Mouse (Mus musculus) adipocyte (in vitro differentiated cells): ENCODE results near the gene Abca12.

ENCODE experiments used
- DNase-seq: peaks from one replicate; pipeline ENCODE4 v3.0.0-alpha.2; 2016; ENCODE audit warnings: low spot score

Gene Abca12

DNA sequence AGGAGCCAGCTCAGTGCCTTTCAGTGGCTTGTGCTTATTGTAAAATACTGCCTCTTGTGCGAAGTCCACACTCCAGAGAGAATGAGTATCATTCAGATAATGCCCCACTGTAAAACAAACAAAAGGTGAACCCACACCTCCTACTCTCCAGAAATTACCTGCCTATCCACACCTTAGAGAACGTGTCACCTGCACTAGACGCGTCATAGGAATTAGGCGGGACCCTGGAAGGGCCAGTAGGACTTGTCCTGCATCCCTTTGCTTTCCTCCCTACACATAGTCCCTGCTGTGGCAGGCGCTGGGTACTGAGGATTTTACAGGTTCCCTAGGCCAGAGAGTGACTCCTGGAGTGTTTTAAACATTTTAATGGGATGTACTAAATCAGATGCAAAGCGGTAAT is at the start of gene Abca12:
Gene Abca12 (minus strand): TSS at position 101 of the 400 bp plus-strand sequence.
- DNase-seq = no peak

DNA sequence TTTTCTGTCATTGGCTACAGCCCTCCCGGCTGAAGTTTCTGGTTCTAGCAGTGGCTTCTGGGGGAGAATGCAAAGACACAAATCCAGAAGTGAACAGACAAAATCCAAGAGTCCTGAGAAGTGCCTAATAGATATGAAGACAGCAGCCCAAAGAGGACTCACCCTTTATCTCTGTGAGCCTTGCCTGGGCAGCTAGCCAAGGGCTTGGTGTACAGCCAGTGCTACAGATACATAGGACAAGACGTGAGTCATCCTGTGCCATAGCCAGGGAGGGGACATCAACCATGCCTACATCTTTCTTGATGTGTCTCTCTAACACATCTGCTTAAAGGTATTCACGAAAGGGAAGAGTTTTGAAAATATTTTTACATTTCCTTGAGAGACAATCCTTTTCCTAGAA is 43.3 kb upstream of the Abca12 start:
- peak; percentile 11 for DNase-seq

DNA sequence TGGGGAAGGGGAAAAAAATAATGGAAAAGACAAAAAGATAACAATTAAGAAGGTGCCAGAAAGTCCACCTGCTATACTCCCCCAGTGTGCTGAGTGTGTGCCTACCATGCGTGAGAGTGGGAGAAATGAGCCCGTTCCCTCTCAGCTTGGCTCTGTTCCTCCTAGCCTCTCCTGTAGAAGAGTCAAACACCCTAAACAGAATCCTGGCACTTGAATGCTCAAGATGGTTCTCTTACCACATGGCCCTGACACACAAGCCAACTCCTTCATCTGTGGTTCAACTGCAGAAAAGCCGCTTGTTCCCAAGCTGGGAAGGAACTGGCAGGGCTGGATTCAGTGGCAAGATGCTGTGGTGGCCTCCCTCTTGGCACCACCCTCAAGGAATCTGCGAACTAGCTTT is 32.7 kb upstream of the Abca12 start:
- no peak for DNase-seq

DNA sequence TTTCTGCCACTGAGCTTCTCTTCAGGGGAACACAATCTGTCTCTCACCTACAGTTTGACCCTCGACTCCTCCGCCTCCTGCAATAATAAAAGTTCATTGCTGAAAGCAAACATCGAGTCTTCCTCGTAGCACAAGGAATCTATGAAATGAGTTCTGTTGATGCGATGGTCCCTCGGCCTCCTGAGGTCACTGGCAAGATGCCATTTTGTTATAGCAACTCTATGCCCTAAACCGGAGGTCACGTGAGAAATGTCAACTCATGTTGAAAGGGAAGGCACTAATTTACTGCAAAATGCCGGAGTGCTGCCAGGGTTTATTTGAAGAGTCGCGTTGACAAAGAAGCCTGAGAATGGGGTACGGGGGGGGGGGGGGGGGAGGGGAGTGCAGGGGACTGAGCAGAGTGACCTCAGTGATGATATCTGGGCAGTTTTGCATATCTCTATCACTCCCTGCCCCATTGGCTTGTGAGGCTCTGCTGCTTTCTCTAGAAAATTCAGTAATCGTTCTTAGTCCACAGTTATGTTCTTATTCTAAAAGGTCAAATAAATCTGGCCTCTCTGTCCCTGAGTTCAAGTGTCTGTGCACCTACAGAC is 7.1 kb upstream of the Abca12 start:
- no peak for DNase-seq

DNA sequence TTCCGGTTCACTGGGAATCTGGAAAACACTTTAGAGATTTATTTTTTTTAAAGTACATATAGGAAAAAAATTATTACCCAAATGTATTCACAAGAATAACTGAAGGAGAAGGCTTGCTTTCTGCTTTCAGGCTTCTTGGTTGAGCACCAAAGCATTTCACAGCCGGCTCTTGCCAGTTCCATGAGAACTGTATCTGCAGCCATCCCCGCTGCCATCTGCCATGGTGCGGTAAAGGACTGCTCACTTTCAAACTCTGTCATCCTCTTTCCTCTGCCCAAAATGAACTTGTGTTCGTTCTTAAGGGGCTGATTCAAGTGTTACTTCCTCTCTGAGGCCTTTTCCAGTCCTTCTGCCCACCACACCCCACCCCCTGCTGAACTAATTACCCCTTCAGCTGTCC is 3.8 kb upstream of the Abca12 start:
- DNase-seq = no peak

DNA sequence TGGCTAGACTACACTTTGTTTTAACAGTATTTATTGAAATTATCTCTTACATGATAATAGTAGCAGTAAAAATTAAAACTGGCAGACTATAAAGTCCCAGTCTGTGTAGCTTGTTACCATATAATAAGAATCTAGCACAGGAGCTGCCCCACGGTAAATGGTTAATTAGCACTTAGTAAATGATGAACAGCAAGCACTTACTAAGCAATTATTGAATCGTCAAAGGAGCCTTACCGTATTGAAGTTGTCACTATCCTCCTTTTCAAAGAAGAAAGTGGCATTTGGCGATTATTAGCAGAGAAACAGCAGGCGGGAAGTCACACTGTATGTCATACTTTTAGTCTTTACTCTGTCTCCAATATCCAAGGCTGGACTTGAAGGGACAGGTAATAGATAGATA is 3.2 kb upstream of the Abca12 start:
- DNase-seq = no peak

DNA sequence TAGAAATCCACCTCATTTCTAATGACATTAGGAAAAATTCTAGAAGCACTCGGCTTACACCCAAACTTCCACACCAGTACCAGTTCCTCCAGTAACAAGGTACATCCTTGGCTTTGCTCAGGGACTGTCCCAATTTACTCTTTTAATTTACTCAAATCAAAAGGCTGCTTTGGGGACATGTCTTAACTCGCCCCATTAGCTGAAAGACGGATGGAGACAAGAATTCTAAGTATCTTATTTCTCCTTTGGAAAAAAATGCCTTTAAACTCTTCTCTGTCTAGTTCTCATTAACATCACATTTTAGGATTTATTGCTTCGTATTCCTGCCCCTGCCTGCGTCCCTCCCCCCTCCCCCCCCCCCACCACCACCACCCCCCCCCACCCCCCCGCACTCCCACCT is 626 bp downstream of the Abca12 start:
- no peak for DNase-seq

DNA sequence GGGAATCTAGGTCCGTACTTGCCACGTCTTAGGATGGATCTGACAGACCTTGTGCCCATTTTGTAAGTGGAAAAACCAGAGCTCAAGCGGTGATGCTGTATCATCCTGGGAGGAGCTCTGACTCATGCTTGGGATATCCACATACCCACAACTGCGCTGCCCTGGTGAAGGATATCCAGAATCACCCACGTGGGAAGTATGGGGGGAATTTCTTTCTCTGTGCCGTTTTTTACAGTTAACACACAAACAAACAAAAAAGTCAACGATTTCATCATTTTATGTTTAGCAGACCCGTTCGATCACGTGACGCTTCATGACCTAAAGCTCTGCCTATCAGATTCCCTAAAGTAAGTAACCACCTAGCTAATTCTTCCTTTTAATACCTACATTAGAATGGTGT is 1.6 kb downstream of the Abca12 start:
- peak; percentile 3 for DNase-seq

DNA sequence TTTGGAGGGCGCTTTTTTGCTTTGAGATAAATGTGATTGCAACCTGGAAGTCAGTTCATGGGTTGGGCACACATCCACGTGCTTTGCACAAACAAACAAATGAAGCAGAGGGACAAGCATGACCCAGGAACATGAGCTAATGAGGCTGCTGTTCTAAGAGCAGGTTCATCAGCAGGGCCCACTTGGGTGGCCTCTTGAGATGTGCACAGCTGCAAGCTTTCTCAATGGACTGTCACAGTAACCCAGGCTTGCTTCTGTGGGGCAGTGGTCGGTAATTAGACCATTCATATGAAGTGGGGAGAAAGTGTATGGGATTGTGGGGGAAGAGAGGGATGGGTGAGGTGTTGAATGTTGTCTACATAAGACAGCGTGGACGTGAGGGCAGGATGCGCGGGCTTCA is 7.0 kb downstream of the Abca12 start:
- DNase-seq = no peak

DNA sequence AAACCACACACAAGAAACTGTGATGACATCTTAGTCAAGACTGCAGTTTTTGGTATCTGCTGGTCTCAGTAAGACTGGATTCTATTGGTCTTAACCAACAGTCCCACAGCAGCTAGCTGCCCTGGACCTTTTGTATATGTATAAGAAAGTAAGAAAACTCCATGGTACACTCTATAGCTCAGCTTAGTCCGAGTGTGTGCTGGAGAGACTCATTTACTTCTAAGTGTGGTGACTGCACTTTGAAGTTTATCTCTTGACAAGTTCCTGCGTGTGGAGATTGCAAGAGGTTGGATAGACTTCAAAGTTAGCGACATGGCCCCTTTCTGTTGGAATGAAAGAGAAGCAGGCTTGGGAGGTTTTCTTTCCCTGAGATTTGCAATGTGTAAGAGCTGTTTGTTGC is 17.1 kb downstream of the Abca12 start:
- DNase-seq = no peak

DNA sequence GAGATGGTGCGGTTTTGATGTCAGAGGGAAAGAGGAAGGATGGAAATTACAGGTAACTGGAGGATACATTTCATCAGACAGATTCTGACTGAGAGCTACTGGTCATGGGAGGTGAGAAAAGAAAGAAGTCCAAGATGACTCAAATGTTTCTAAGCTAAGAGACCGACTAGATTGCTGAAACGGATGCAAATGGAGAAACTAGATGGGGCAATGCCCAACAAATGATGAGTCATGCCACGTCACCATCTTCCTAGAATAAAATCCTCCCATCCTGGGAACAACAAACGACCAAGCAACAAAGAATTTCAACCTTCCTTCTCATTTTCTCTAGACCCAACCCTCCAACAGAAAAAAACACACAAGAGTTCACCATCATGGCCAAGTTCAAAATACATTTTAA is 18.6 kb downstream of the Abca12 start:
- peak; percentile 4 for DNase-seq

DNA sequence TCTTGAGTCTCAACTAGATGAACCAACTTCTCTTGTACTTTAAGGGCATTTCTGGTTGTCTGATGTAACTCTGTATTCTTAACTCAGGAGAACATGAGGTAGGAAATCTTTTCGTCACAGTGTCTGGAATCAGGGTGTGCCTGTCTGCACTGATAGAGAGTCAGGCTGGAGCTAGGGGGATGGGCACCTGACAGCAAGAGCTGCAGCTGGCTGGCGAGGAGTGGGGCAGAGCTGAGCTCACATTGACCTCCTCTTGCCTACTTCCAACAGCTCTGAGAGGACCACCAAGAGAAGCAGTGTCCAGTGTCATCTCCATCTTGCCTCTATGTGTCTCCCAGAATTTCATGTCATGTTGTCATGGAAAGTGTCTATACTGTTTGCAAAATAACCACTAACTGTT is 20.5 kb downstream of the Abca12 start:
- no peak for DNase-seq

DNA sequence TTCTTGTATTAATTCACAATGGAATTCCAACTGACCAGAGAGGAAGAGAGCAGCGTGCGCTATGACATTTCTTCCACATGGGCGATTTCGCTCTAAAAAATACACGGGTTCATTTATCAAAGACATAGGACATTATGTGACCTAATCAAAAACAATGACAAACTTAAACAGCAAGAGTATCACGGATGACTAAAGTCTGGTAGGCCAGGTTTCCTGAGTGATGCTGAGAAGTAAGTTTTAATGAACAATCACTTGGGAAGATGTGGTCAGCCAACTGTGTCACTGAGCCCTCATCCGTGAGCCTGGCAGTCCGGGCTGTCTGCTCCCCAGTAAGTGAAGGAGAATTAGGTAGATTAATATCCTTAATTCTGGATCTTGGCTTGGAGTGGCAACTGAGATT is 21.2 kb downstream of the Abca12 start:
- no peak for DNase-seq

DNA sequence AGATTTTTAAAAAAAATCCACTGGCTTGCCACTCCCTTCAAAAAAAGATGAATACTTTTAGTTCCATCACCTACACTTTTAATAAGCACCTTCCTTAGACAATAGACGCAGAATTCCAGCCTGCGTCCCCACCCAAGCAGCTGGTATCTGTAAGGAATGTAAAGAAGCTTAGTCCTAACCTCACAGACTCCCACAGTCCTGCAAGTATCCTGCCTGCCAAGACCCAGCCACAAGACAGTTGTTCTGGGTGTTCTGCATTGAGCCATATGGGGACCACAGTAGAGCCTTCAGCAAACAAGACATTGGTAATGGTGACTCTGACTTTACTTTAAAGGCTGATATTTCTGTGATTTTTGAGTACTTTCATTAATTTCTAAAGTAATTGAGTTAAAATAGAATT is 22.2 kb downstream of the Abca12 start:
- DNase-seq = no peak

DNA sequence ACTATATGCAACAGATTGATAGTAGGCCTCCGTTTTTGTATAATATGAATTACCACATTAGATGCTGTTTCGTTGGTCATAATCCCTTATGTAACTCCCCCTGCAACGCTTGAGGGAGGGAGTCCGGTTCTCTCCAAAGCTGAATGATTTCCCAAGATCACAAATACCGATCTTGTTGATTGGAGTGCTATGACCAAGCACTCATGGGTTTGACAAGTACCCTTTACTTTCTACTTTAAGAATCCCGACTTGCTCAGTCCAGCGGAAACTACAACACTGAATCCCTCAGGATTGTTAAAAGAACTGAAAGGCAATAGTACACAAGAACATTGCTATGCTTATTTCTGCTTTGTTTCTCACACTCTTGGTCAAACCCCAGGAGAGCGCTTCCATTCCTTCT is 28.1 kb downstream of the Abca12 start:
- no peak for DNase-seq

DNA sequence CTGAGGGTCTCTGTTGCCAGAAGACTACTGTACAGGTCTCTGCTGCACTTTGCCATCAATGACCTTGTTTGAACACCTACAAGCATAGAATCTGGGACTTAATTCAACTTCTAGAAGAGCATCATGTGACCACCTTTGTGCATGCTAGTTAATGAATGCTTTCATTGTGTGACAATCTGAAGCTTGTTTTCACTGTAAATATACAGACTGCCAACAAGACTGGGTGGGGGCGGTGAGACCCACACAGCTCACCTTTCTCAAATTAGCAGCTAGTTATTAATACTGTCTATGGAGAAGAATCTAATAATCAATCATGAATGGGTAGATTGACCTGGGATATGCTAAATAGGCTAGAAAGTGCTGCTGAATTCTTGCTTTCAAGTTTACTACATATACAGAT is 30.6 kb downstream of the Abca12 start:
- DNase-seq = no peak

DNA sequence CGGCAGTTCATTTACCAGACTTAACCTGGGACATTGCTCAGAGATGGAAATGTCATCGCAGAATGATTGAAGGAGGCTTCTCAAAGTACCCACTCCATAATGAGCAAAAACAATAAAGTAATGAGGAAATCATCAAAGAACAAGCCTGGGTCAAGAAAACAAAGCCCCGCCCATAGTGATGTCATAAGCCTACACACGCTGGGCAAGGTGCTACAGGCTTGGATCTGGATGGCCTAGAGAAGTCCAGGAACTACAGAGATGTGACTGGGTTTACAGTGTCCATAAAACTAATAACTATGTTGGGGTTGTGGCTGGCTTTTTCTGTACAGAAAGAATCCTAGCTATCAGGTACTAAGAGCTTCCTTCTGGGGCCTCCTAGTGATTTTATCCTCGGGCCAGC is 41.6 kb downstream of the Abca12 start:
- DNase-seq = no peak

DNA sequence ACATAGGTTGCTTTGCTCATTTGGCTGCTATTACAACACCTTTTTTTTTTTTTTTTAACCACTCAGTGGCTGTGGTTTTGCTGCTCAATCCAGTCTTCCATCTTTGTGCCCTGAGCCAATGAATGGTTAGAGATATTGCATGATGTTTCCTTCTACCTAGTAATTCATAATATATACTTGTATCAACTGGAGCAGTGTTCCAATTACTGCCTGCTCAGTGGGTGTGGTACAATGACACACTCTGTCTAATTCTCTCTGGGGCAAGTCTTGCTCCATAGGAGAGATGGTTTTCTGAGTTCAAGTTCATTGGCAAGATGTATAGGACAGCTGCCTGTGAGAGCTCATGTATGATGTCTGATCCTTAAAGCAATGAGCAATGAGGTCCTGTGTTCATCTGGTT is 44.4 kb downstream of the Abca12 start:
- no peak for DNase-seq

DNA sequence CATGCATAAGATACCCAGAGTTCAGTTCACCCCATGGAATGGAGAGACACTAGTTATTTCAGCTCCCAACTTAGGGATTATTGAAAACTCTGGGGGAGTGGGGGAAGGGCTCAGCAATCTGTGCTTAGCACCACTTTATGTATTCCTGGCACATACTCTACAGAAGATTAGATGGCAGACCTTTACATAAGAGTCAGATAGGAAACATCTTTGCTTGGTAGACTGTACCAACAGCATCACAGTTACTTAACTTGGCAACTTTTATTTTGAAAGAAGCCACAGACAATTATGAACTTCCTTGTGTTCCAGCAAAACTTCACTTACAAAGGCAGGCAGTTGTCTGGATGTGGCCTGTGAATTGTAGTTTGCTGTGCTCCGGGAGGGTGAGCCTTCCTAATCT is 46.9 kb downstream of the Abca12 start:
- DNase-seq = no peak

DNA sequence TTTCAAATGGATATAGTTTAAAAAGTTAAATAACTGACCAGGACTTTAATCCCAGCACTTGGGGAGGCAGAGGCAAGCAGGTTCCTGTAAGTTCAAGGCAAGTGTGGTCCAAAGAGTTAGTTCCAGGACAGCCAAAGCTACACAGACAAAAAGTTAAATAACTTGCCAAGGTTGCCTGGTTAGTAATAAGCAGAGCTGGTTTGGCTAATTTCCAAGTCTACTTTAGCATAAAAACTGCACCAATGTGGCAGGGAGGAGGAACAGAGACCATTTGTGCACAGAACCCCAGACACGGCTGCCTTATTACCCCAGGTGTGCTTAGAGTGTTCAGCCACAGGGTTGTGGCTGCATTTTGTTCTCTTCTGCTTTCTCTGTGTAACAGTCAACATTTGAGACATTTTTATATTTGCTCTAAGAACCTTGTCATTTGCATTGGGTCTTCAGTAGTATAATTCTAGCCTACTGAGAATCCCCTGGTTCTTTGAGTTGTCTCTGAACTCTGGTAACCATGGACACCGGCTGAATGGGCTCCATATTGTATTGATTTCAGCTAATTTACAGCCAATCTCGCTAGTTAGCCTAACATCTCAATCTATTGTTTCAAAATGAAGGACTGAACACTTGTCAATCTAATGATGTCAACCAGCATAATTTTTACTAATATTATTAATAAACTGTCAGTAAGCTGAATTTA is 71.7 kb downstream of the Abca12 start:
- no peak for DNase-seq

DNA sequence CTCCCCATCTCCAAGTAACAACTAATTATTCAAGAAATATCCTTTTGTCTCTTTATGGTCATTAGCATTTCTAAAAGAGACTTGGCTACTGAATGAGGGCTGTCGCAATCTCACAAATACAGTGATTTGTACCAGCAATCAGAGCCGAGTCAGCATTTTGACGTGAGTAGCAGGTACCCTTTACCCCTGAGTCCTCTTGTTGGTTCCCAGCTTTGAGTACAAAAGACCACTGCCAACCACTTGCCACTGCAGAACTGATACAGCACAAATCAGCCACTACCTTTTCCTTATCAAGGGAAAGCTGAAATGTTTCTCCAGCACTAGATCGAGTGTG is 72.5 kb downstream of the Abca12 start:
- no peak for DNase-seq

DNA sequence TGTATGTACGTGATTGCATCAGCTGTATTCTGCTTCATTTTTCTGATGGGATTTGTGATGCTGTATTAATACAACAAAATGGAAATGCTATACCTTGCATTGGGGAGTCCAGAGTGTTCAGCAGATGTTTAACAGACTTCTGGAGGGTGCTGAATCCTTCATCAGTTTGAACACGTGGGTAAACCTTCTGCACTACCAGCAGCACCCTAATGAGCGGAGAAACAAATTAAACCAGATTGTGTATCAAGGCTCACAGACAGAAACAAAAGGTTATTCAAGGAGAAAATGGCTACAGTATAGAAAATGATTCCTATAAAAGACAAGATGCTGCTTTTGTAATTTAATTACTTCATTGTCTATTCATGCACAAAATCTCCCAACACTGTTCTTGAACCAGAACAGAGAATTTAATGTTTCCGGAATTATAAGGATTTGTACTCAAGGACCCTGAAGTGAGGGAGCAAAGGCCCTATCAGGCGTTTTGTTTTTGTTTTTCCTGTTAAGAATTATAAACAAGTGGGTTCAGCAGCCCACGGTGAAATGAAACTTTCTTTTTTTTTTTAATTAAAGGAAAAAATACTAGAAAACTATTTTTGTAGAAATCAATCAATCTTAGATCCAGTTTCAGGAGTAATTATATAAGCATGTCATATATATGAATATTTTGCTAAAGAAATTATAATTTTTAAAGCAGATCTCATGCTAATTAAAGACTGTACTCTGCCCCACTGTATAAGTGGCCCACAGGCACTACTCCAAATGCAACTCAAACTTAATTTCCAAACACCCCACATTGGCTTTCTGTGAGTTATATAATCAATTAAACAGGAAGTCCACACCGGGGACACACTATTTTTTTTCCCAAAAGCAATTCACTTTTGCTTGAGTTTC is 73.1 kb downstream of the Abca12 start:
- no peak for DNase-seq

DNA sequence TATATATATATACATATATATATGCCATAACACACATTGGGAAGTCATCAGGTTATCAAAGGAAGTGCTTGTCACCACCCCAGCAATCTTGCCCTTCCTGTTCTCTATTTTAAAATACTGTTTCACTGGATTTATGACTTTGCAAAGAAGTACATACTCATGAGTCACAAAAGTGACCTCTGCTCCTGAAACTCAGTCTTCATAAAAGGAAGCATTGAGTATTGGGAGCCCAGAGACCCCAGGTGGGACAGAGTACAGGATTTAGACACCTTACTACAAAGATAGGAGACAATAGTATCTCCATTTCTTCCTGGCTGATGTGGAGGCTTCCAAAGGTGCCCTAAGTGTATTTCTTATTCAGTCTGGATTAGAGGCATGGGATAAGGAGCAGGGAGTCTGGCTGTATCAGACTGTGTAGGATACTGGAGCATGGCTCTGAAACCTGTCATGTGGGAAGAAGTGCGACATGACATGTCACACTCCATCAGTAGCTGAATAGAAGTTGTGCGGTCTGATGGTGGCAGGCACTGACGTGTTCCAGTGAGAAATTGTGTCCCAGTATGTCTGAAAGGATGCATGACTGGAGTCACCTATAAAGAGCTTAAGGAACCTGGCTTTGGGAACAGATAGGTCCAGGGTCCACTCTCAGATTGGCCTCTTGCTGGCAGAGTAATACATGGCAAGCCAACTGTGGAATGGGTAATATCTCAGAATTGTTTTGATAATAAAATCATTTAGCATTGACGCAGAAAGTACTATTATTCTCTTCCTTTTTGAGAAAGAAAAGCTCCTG is 76.0 kb downstream of the Abca12 start:
- DNase-seq = no peak
